Mouse (Mus musculus) hindbrain, embryonic 11.5 days (tissue): ENCODE results near the gene Mavs. TPM values are rescaled to one million over a fixed set of nuclear protein-coding genes. Genes with fewer than 3 reads are reported as not detected.
"Not testable (repeated sequence)": the region's sequence is repeated elsewhere in the genome, so short reads cannot be mapped to it uniquely, and the experiment has no call there.

Experiments
- ATAC-seq: fragments of 200-750 bp; cut with Nextera tagmentation; 2 replicates; pipeline ENCODE4 v1.8.0; 2017; ENCODE audit warnings: mild to moderate bottlenecking, moderate TSS enrichment, moderate library complexity; ENCODE audit not compliant: low FRiP score
- DNase-seq: peaks from one replicate; pipeline ENCODE4 v3.0.0-alpha.2; 2015; ENCODE audit warnings: low spot score
- H3K27ac ChIP-seq: fragments of 300-500 bp; sonication (generic); 2 replicates; pipeline ENCODE4 v1.5.1; 2014; ENCODE audit warnings: mild to moderate bottlenecking, low read depth, low read length
- H3K27me3 ChIP-seq: fragments of 300-500 bp; sonication (generic); 2 replicates; pipeline ENCODE4 v1.6.1; 2014; ENCODE audit warnings: mild to moderate bottlenecking, low read length, moderate library complexity, mixed read lengths; ENCODE audit not compliant: control insufficient read depth, insufficient read depth
- H3K36me3 ChIP-seq: fragments of 300-500 bp; sonication (generic); 2 replicates; pipeline ENCODE4 v1.6.1; 2014; ENCODE audit warnings: mild to moderate bottlenecking, low read length, moderate library complexity, mixed read lengths; ENCODE audit not compliant: control insufficient read depth, insufficient read depth
- H3K4me1 ChIP-seq: fragments of 300-500 bp; sonication (generic); replicated peaks from 2 replicates; pipeline ENCODE4 v1.6.1; 2014; ENCODE audit warnings: low read length, mixed read lengths; ENCODE audit not compliant: control insufficient read depth, insufficient read depth
- H3K4me2 ChIP-seq: fragments of 300-500 bp; sonication (generic); replicated peaks from 2 replicates; pipeline ENCODE4 v1.6.1; 2014; ENCODE audit warnings: mild to moderate bottlenecking, low read depth, low read length
- H3K4me3 ChIP-seq: fragments of 300-500 bp; sonication (generic); 2 replicates; pipeline ENCODE4 v1.5.1; 2014; ENCODE audit warnings: low read depth, low read length
- H3K9ac ChIP-seq: fragments of 300-500 bp; sonication (generic); 2 replicates; pipeline ENCODE4 v1.6.1; 2014; ENCODE audit warnings: low read depth, low read length
- H3K9me3 ChIP-seq: fragments of 300-500 bp; sonication (generic); 2 replicates; pipeline ENCODE4 v1.6.1; 2016; ENCODE audit warnings: low read length; ENCODE audit not compliant: control insufficient read depth
- WGBS: fragments of 180-500 bp; shearing (Covaris S2); extraction: QIAGEN DNeasy Blood & Tissue Kit; methylation state at CpG from one replicate; pipeline ENCODE4 v1.1.7; 2014; 5-methylcytosine and 5-hydroxymethylcytosine counted together
- polyA plus RNA-seq: library from polyadenylated mRNA; unstranded; fragments of >200 nt; fragmentation: Nextera tagmentation; extraction: Ambion mirVana; gene quantifications from 2 replicates; pipeline ENCODE4 v1.2.1, GENCODE M21; 2014

Mavs gene
- polyA plus RNA-seq, 1 experiment from 2014 or later = 8.7 TPM

- 69% methylated on average over 3 of the region's 3 CpGs for WGBS
Measured at GRCm38 (mm10) chr2:131221853-131222515, 11.9 kb upstream of the Mavs start.

DNA sequence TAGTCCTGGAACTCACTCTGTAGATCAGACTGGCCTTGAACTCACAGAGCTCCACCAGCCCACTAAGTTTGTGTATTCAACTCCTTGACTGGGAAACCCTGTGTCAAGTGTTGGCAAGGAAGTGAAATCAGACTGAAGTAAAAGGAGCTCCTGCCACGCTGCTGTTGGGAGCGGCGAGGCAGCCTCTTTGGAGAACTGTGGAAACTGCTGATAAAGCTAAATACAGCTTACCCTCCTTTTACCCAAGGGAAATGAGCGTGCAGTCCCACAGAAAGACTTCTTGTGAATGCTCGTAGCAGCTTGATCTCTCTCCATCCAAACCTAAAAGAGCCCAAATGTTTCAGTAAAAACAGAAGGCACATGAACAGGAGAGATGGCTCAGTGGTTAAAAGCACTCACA lies 11.3 kb upstream of the Mavs start:
- H3K4me1 ChIP-seq = no peaks in the 10 kb centered on the region
- no peak overlapping the region for H3K27ac ChIP-seq
- no peaks in the 10 kb centered on the region for H3K9me3 ChIP-seq
- no peaks in the 10 kb centered on the region for H3K27me3 ChIP-seq
- H3K4me2 ChIP-seq = no peak overlapping the region
- H3K36me3 ChIP-seq = 0 out of 2 replicates have a peak, but pooled peaks cover 2% of the 10 kb centered on the region
- H3K9ac ChIP-seq = no peak overlapping the region
- DNase-seq (no peak), ATAC-seq (no peak)
- no peak overlapping the region for H3K4me3 ChIP-seq
- WGBS = 69% methylated on average over 5 of the region's 5 CpGs

More at GRCm38 (mm10) chr2:131221853-131222515, 11.9 kb upstream of the Mavs start:
- Histone ChIP-seq H3K9me3 (no peaks in the 10 kb centered on the region), H3K4me3 (no peak overlapping the region), H3K27ac (no peak overlapping the region), H3K36me3 (0 out of 2 replicates have a peak, but pooled peaks cover under 1% of the 10 kb centered on the region), H3K27me3 (no peaks in the 10 kb centered on the region), H3K4me2 (no peak overlapping the region), H3K9ac (no peak overlapping the region), H3K4me1 (no peaks in the 10 kb centered on the region)
- DNase-seq (no peak), ATAC-seq (no peak)

DNA sequence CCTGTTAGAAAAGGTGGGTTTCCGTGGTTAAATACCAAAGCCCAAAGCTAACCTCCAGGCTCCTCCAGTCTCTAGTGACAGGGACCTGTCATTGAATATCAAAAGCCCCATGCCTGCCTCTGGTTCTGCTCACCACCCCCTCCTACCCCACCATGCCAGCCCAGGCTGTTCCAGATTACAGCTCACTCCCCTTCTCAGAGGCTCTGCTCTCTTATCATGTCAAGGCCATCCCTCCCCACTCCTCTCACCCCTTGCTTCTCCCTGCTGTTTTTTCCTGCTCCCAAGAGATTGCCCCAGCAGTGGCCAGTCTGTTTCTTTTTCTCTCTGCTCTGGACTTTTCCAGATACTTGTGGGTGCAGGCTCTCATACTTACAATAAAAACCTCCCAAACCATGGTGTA lies 10.3 kb upstream of the Mavs start:
- no peak for ATAC-seq
- Histone ChIP-seq H3K27me3 (no peaks in the 10 kb centered on the region), H3K9me3 (no peaks in the 10 kb centered on the region), H3K4me3 (no peak overlapping the region), H3K4me2 (no peak overlapping the region), H3K36me3 (0 out of 2 replicates have a peak, but pooled peaks cover 2% of the 10 kb centered on the region), H3K27ac (no peak overlapping the region), H3K9ac (no peak overlapping the region), H3K4me1 (no peaks in the 10 kb centered on the region)
- no peak for DNase-seq
- 82% methylated on average over 1 of the region's 1 CpGs for WGBS

GRCm38 (mm10) chr2:131225178-131225577 lies 8.7 kb upstream of the Mavs start:
- H3K27ac ChIP-seq = no peak overlapping the region
- ATAC-seq = no peak
- DNase-seq = no peak
- 0 out of 2 replicates have a peak, but pooled peaks cover 2% of the 10 kb centered on the region for H3K36me3 ChIP-seq
- WGBS = 91% methylated on average over 6 of the region's 6 CpGs
- H3K9ac ChIP-seq = no peak overlapping the region
- H3K9me3 ChIP-seq = no peaks in the 10 kb centered on the region
- no peaks in the 10 kb centered on the region for H3K4me1 ChIP-seq
- no peak overlapping the region for H3K4me2 ChIP-seq
- no peaks in the 10 kb centered on the region for H3K27me3 ChIP-seq
- H3K4me3 ChIP-seq = no peak overlapping the region

DNA sequence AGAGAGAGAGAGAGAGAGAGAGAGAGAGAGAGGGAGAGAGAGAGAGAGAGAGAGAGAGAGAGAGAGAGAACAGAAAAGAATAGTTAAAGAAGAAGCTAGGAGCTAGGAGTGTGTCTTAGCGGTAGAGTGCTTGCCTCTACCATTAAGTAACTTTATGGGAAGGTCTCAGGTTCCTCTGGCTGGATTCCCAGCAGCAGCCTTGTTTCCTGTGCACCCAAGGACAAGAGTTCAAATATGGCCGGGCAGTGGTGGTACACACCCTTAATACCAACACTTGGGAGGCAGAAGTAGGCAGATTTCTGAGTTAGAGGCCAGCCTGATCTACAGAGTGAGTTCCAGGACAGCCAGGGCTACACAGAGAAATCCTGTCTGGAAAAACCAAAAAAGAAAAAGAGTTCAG lies 7.2 kb upstream of the Mavs start:
- WGBS = 84% methylated on average over 2 of the region's 2 CpGs
- ATAC-seq, H3K36me3 ChIP-seq, H3K9ac ChIP-seq, H3K9me3 ChIP-seq, H3K27me3 ChIP-seq, H3K4me1 ChIP-seq, H3K4me2 ChIP-seq, H3K27ac ChIP-seq, H3K4me3 ChIP-seq, DNase-seq: not testable (repeated sequence)

DNA sequence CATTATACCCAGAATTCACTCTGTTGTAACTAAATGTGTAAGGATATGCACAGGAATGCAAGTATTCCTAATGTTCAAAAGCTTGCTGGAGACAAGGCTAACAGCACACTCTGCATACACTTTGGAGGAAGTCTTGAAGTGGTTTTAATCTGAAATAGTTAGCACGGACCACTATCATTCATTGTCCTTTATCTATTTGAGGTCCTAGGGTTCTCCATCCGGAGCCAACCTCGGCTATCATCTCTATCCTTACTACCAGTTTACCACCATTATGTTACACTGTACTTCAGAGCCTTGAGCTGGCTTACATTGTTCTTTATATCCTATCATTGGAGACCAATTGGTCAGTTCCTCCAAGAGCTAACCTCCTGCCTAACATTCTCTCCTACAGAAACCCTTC lies 6.6 kb upstream of the Mavs start:
- 0 out of 2 replicates have a peak, but pooled peaks cover 2% of the 10 kb centered on the region for H3K36me3 ChIP-seq
- no peak overlapping the region for H3K4me3 ChIP-seq
- H3K27ac ChIP-seq = no peak overlapping the region
- no peaks in the 10 kb centered on the region for H3K4me1 ChIP-seq
- no peak overlapping the region for H3K4me2 ChIP-seq
- no peaks in the 10 kb centered on the region for H3K27me3 ChIP-seq
- DNase-seq = no peak
- no peak for ATAC-seq
- no peak overlapping the region for H3K9ac ChIP-seq
- H3K9me3 ChIP-seq = no peaks in the 10 kb centered on the region
- 95% methylated on average over 3 of the region's 3 CpGs for WGBS

GRCm38 (mm10) chr2:131232558-131232957 lies 1.3 kb upstream of the Mavs start:
- Histone ChIP-seq H3K36me3 (no peaks in the 10 kb centered on the region), H3K9ac (no peak overlapping the region), H3K4me1 (peaks cover 5% of the 10 kb centered on the region; the same call in 1 of the 2 replicates), H3K27ac (no peak overlapping the region), H3K9me3 (no peaks in the 10 kb centered on the region), H3K4me3 (no peak overlapping the region), H3K4me2 (no peak overlapping the region), H3K27me3 (no peaks in the 10 kb centered on the region)
- 80% methylated on average over 2 of the region's 2 CpGs for WGBS
- ATAC-seq = no peak
- DNase-seq = no peak

DNA sequence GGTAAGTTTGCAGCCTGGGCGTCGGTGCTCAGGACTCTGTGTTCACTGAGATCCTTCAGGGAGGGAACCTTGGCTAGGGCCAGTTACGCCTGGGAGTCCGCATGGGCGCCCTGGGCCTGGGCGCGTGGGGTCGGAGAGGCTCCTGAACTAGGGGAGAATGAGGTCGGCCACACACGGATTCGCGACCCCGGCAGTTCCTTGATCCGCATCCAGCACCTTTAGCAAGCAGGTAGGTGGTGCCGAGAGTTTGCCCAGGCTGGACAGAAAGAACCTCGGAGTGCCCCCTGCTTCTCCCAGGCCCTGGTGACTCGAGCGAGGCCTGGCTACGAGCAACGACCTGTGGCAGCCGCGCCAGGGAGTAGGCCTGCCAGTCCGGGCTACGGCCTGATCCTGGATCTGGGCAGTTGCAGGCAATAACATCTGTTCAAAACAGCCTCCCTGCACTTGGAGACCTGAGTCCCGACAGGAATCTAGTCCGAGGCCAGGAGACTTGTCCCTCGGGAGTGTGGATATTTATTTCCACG lies 326 bp downstream of the Mavs start:
- Histone ChIP-seq H3K9me3 (no peaks in the 10 kb centered on the region), H3K27ac (no peak overlapping the region), H3K4me1 (peaks cover 5% of the 10 kb centered on the region; the same call in 1 of the 2 replicates), H3K9ac (peak overlapping the region; percentile 73), H3K4me3 (peak overlapping the region; percentile 53), H3K27me3 (no peaks in the 10 kb centered on the region), H3K4me2 (peak overlapping the region; percentile 84), H3K36me3 (no peaks in the 10 kb centered on the region)
- WGBS = 18% methylated on average over 28 of the region's 28 CpGs
- DNase-seq (no peak), ATAC-seq (peak; percentile 44)
